Mouse (Mus musculus) right cerebral cortex, adult 2 months (tissue): ENCODE measurements around the gene Ccdc38.
A peak's percentile ranks its signal among the peaks of the same experiment; 100 is the strongest.
"Not testable (repeated sequence)": the region's sequence is repeated elsewhere in the genome, so short reads cannot be mapped to it uniquely, and the experiment has no call there.

Experiments used
- DNase-seq, 2 experiments: peaks; one replicate each; pipeline ENCODE4 v3.0.0; 2021 to 2022; ENCODE audit warnings: low spot score in 2 of 2

The Ccdc38 gene

GRCm38 (mm10) chr10:93548991-93549390 is 8.6 kb downstream of the Ccdc38 start:
- DNase-seq: peak; percentile 83 to 88

GRCm38 (mm10) chr10:93549821-93550220 is 9.4 kb downstream of the Ccdc38 start:
- no peak for DNase-seq

- no peak for DNase-seq
Observed at GRCm38 (mm10) chr10:93552596-93552995, 12.2 kb downstream of the Ccdc38 start.

- not testable (repeated sequence) for DNase-seq
Observed at GRCm38 (mm10) chr10:93557971-93558370, 17.5 kb downstream of the Ccdc38 start.

- DNase-seq: no peak
Observed at GRCm38 (mm10) chr10:93559786-93560185, 19.4 kb downstream of the Ccdc38 start.

- no peak for DNase-seq
Observed at GRCm38 (mm10) chr10:93564518-93565090, 24.2 kb downstream of the Ccdc38 start.

GRCm38 (mm10) chr10:93567066-93567465 is 26.6 kb downstream of the Ccdc38 start:
- no peak for DNase-seq

GRCm38 (mm10) chr10:93567841-93568566 is 27.6 kb downstream of the Ccdc38 start:
- DNase-seq: no peak

- no peak for DNase-seq
Observed at GRCm38 (mm10) chr10:93568671-93569070, 28.2 kb downstream of the Ccdc38 start.

GRCm38 (mm10) chr10:93572209-93572608 is 31.8 kb downstream of the Ccdc38 start:
- no peak for DNase-seq

GRCm38 (mm10) chr10:93574966-93575365 is 34.5 kb downstream of the Ccdc38 start:
- DNase-seq: no peak

- DNase-seq: no peak
Observed at GRCm38 (mm10) chr10:93575960-93576359, 35.5 kb downstream of the Ccdc38 start.

- DNase-seq: peak; percentile 76 to 78
Observed at GRCm38 (mm10) chr10:93577271-93577886, 36.9 kb downstream of the Ccdc38 start.

GRCm38 (mm10) chr10:93588796-93589195 is 48.4 kb downstream of the Ccdc38 start:
- peak in 1 of 2 experiments; percentile 10 for DNase-seq

GRCm38 (mm10) chr10:93589281-93589848 is 48.9 kb downstream of the Ccdc38 start, which contains the start of gene Snrpf:
Gene Snrpf, minus strand, starts transcription at chr10:93589706.
- DNase-seq: peak; percentile 97 to 98

GRCm38 (mm10) chr10:93592456-93592855 is 52.0 kb downstream of the Ccdc38 start:
- no peak for DNase-seq

GRCm38 (mm10) chr10:93594022-93594482 is 53.6 kb downstream of the Ccdc38 start:
- peak; percentile 94 to 95 for DNase-seq

- no peak for DNase-seq
Observed at GRCm38 (mm10) chr10:93595831-93596230, 55.4 kb downstream of the Ccdc38 start.

- DNase-seq: no peak
Observed at GRCm38 (mm10) chr10:93596641-93597040, 56.2 kb downstream of the Ccdc38 start.

- no peak for DNase-seq
Observed at GRCm38 (mm10) chr10:93602309-93602708, 61.9 kb downstream of the Ccdc38 start.

- no peak for DNase-seq
Observed at GRCm38 (mm10) chr10:93603256-93603655, 62.8 kb downstream of the Ccdc38 start.

GRCm38 (mm10) chr10:93606326-93606725 is 65.9 kb downstream of the Ccdc38 start:
- no peak for DNase-seq
